Mouse (Mus musculus) MEL (cell line): Measurements from ENCODE around the gene Npas3. TPM values are rescaled to one million over a fixed set of nuclear protein-coding genes. Genes with fewer than 3 reads are reported as not detected.

Experiments
- DNase-seq: peaks from one replicate; pipeline ENCODE4 v3.0.0; 2011; ENCODE audit warnings: low read depth, low spot score
- H3K27ac ChIP-seq: 2 replicates; pipeline ENCODE4 v1.5.1; 2012; ENCODE audit warnings: low read depth, mild to moderate bottlenecking, control low read depth, low read length, moderate library complexity; ENCODE audit not compliant: control insufficient read depth
- H3K27me3 ChIP-seq, 2 experiments: fragments of 150-350 bp in 1 of 2; sonication (generic) in 1 of 2; 2 replicates each; pipeline ENCODE4 v1.6.1; 2012; ENCODE audit warnings: low read length in 2 of 2, mild to moderate bottlenecking in 2 of 2, improper control_type of control experiment in 1 of 2, moderate library complexity in 1 of 2; ENCODE audit not compliant: insufficient read depth in 2 of 2, control insufficient read depth in 1 of 2
- H3K36me3 ChIP-seq, 2 experiments: 2 replicates each; pipeline ENCODE4 v1.6.1; 2012 to 2014; ENCODE audit warnings: low read length in 2 of 2, improper control_type of control experiment in 1 of 2, inconsistent platforms in 1 of 2, mild to moderate bottlenecking in 1 of 2; ENCODE audit not compliant: insufficient read depth in 2 of 2, control insufficient read depth in 1 of 2
- H3K4me1 ChIP-seq, 2 experiments: fragments of 150-350 bp in 1 of 2; sonication (generic) in 1 of 2; 2 replicates each; pipeline ENCODE4 v1.6.1; 2012; ENCODE audit warnings: low read length in 2 of 2, improper control_type of control experiment in 1 of 2, mild to moderate bottlenecking in 1 of 2; ENCODE audit not compliant: insufficient read depth in 2 of 2, control insufficient read depth in 1 of 2
- H3K4me3 ChIP-seq, 2 experiments: fragments of 150-350 bp in 1 of 2; sonication (generic) in 1 of 2; 2 replicates each; pipeline ENCODE4 v1.5.1; 2012; ENCODE audit warnings: low read depth in 2 of 2, low read length in 2 of 2, mild to moderate bottlenecking in 2 of 2, moderate library complexity in 2 of 2, control low read depth in 1 of 2, improper control_type of control experiment in 1 of 2; ENCODE audit not compliant: control insufficient read depth in 1 of 2, insufficient read depth in 1 of 2
- H3K79me2 ChIP-seq: 2 replicates; pipeline ENCODE4 v1.6.1; 2012; ENCODE audit warnings: mild to moderate bottlenecking, low read length, moderate library complexity; ENCODE audit not compliant: control insufficient read depth, poor library complexity, insufficient read depth
- H3K9ac ChIP-seq: 2 replicates; pipeline ENCODE4 v1.6.1; 2012; ENCODE audit warnings: low read depth, mild to moderate bottlenecking, control low read depth, low read length, moderate library complexity; ENCODE audit not compliant: control insufficient read depth, poor library complexity, severe bottlenecking
- H3K9me3 ChIP-seq: fragments of 150-350 bp; sonication (generic); replicated peaks from 2 replicates; pipeline ENCODE4 v1.6.1; 2012; ENCODE audit warnings: mild to moderate bottlenecking, low read length, improper control_type of control experiment, moderate library complexity; ENCODE audit not compliant: insufficient read depth
- BHLHE40 ChIP-seq: IDR thresholded peaks from 2 replicates; pipeline ENCODE4 v1.6.1; 2012; ENCODE audit warnings: low read depth, mild to moderate bottlenecking, inconsistent platforms, low read length, improper control_type of control experiment, borderline replicate concordance
- CTCF ChIP-seq, 3 experiments: IDR thresholded peaks in 2 of 3; conservative IDR thresholded peaks in 1 of 3; 2 replicates each; pipeline ENCODE4 v1.5.1; 2011 to 2012; ENCODE audit warnings: low read length in 3 of 3, low read depth in 2 of 3, mild to moderate bottlenecking in 2 of 3, improper control_type of control experiment in 1 of 3, inconsistent platforms in 1 of 3, mixed read lengths in 1 of 3, moderate library complexity in 1 of 3; ENCODE audit not compliant: control insufficient read depth in 1 of 3, insufficient read depth in 1 of 3, poor library complexity in 1 of 3, severe bottlenecking in 1 of 3
- E2F4 ChIP-seq: IDR thresholded peaks from 2 replicates; pipeline ENCODE4 v1.6.1; 2011; ENCODE audit warnings: low read depth, low read length, improper control_type of control experiment, borderline replicate concordance
- GATA1 ChIP-seq: IDR thresholded peaks from 2 replicates; pipeline ENCODE4 v1.6.1; 2011; ENCODE audit warnings: low read depth, low read length, improper control_type of control experiment
- MAZ ChIP-seq: IDR thresholded peaks from 2 replicates; pipeline ENCODE4 v1.6.1; 2012; ENCODE audit warnings: low read depth, mild to moderate bottlenecking, inconsistent platforms, low read length, improper control_type of control experiment
- MYC ChIP-seq: IDR thresholded peaks from 2 replicates; pipeline ENCODE4 v1.6.1; 2011; ENCODE audit warnings: low read depth, mild to moderate bottlenecking, low read length, improper control_type of control experiment, moderate library complexity
- NELFE ChIP-seq: IDR thresholded peaks from 2 replicates; pipeline ENCODE4 v1.6.1; 2011; ENCODE audit warnings: low read depth, low read length, improper control_type of control experiment
- POLR2A ChIP-seq, 2 experiments: IDR thresholded peaks; 2 replicates each; pipeline ENCODE4 v1.6.1; 2011 to 2012; ENCODE audit warnings: low read length in 2 of 2, mild to moderate bottlenecking in 2 of 2, control low read depth in 1 of 2, improper control_type of control experiment in 1 of 2, low read depth in 1 of 2, moderate library complexity in 1 of 2; ENCODE audit not compliant: control insufficient read depth in 1 of 2, insufficient read depth in 1 of 2, poor library complexity in 1 of 2
- POLR2AphosphoS5 ChIP-seq: IDR thresholded peaks from 2 replicates; pipeline ENCODE4 v1.6.1; 2012; ENCODE audit warnings: low read depth, borderline replicate concordance, mild to moderate bottlenecking, inconsistent platforms, low read length, moderate library complexity, mixed read lengths
- ZKSCAN1 ChIP-seq: IDR thresholded peaks from 2 replicates; pipeline ENCODE4 v1.6.1; 2012; ENCODE audit warnings: low read depth, mild to moderate bottlenecking, inconsistent platforms, low read length, improper control_type of control experiment, moderate library complexity
- ZMIZ1 ChIP-seq: IDR thresholded peaks from 2 replicates; pipeline ENCODE4 v1.6.1; 2012; ENCODE audit warnings: low read depth, mild to moderate bottlenecking, inconsistent platforms, low read length, improper control_type of control experiment, moderate library complexity
- ZNF384 ChIP-seq: IDR thresholded peaks from 2 replicates; pipeline ENCODE4 v1.6.1; 2012; ENCODE audit warnings: low read depth, mild to moderate bottlenecking, inconsistent platforms, low read length, improper control_type of control experiment
- polyA plus RNA-seq, 2 experiments: library from polyadenylated mRNA; stranded (reverse) in 1 of 2; unstranded in 1 of 2; fragments of >175 nt in 1 of 2; fragments of >200 nt in 1 of 2; gene quantifications; 2 replicates each; pipeline versions ENCODE4 v1.2.1 to v1.2.4; 2012; ENCODE audit warnings: low replicate concordance in 2 of 2, low read depth in 1 of 2; ENCODE audit not compliant: insufficient read length in 2 of 2, insufficient read depth in 1 of 2, missing spikeins in 1 of 2
- total RNA-seq: library from RNA; depleted of rRNA; stranded (reverse); fragments of 300-350 nt; gene quantifications from 2 replicates; pipeline ENCODE4 v1.2.3, GENCODE M21; 2012

The Npas3 gene
- total and polyA plus RNA-seq, 3 experiments, result not detected

GRCm38 (mm10) chr12:53409711-53410110, 161.2 kb downstream of the Npas3 start:
- H3K9me3 ChIP-seq, result no peaks in the 10 kb centered on the region
- H3K4me1 ChIP-seq, result no peaks in the 10 kb centered on the region
- no peak overlapping the region for H3K27ac ChIP-seq
- no peak for DNase-seq
- H3K36me3 ChIP-seq, result no peaks in the 10 kb centered on the region
- TF ChIP-seq MAZ (no peak), POLR2AphosphoS5 (no peak)
- H3K4me3 ChIP-seq, result no peak overlapping the region
- H3K27me3 ChIP-seq, result no peaks in the 10 kb centered on the region
- no peaks in the 10 kb centered on the region for H3K79me2 ChIP-seq
- H3K9ac ChIP-seq, result no peak overlapping the region

- DNase-seq, result no peak
- H3K9ac ChIP-seq, result no peak overlapping the region
- H3K4me1 ChIP-seq, result no peaks in the 10 kb centered on the region
- no peak overlapping the region for H3K27ac ChIP-seq
- H3K4me3 ChIP-seq, result no peak overlapping the region
- no peaks in the 10 kb centered on the region for H3K36me3 ChIP-seq
- TF ChIP-seq POLR2A (IDR thresholded peaks at IDR 0.05; ENCODE audit: control insufficient read depth in 1 of 2, insufficient read depth in 1 of 2, low read depth in 1 of 2, low read length in 2 of 2, poor library complexity in 1 of 2) (no peak), GATA1 (no peak)
- TF ChIP-seq, all 39 proteins: peak for 0
- H3K27me3 ChIP-seq, result no peaks in the 10 kb centered on the region
- no peaks in the 10 kb centered on the region for H3K79me2 ChIP-seq
- no peaks in the 10 kb centered on the region for H3K9me3 ChIP-seq
Observed at GRCm38 (mm10) chr12:53410647-53411046, 162.2 kb downstream of the Npas3 start.

GRCm38 (mm10) chr12:53416096-53416495, 167.6 kb downstream of the Npas3 start:
- no peaks in the 10 kb centered on the region for H3K36me3 ChIP-seq
- no peaks in the 10 kb centered on the region for H3K9me3 ChIP-seq
- H3K4me3 ChIP-seq, result no peak overlapping the region
- no peak overlapping the region for H3K9ac ChIP-seq
- H3K27ac ChIP-seq, result no peak overlapping the region
- H3K27me3 ChIP-seq, result no peaks in the 10 kb centered on the region
- no peak for TF ChIP-seq CTCF (IDR thresholded peaks at IDR 0.05 in 2 of 3, conservative IDR thresholded peaks at IDR 0.05 in 1 of 3; ENCODE audit: control insufficient read depth in 1 of 3, insufficient read depth in 1 of 3, low read depth in 2 of 3, low read length in 3 of 3, poor library complexity in 1 of 3, severe bottlenecking in 1 of 3)
- no peak for TF ChIP-seq MYC
- no peak for TF ChIP-seq ZMIZ1
- TF ChIP-seq ZNF384, result no peak
- TF ChIP-seq ZKSCAN1, result no peak
- no peak for TF ChIP-seq BHLHE40
- TF ChIP-seq NELFE, result no peak
- no peak for TF ChIP-seq E2F4
- no peak for DNase-seq
- H3K4me1 ChIP-seq, result no peaks in the 10 kb centered on the region
- no peaks in the 10 kb centered on the region for H3K79me2 ChIP-seq
